Mouse (Mus musculus): ENCODE results near the gene Fscn2.

Gene Fscn2

DNA sequence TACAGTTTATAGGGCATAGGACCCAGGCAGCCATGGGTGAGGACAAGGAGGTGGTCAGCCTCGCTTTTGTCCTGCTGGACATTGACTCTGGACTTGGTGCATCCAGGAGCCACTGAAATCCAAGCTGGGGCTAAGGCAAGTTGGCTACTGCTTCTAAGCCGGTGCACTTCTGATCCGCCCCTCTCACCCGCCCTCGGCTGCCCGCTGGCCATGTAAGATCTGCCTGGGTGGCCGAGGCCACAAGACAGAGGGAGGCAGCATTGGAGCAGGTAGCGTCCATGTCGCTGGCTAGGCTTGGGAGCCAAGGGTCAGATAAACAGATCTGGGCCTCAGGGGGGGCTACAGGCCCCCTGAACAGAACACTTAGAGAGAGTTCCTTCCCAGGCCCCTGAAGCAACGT, at the start of gene Fscn2:
Gene Fscn2, plus strand, starts transcription at position 240 of the 400 bp plus-strand sequence.
- no peak for DNase-seq

DNA sequence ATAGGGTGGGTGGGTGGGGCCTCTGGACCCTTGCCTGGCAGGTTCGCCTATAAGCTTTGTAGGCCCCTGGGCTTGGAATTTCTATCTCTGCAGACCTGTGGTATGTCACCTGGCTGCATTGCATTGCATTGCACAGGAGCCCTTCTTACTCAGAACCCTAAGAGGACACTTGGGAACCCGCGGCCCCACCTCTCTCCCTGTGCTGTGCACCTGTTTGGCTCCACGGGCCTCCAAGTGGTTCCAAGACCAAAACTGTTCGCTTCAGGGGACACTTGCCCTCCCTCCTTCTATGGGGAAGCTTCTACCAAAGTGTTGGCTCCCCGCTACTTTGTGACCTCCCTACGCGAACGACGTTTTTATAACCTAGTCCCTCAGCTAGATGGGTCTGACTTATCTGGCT, 49.8 kb upstream of the Fscn2 start:
- DNase-seq = peak; percentile 30 to 38

DNA sequence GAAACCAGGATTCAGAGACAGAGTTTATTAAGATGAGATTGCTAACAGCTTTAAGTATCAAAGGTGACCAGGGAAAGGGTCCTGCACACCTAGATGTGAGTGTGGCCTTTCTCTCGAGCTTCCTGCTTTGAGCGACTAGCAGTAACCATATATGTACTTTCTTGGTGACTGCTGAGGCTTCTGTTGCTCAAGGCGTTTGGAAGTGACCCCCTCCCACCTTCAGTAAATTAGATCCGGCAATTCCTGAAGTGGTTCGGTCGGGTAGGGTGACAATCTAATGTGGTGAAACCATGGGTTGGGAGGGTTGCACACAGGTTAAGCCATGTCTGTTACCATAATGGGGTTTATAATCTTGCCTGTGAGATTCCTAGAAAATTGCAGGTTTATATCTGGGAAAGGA, 49.3 kb upstream of the Fscn2 start:
- peak in 1 of 2 experiments; percentile 7 for DNase-seq

DNA sequence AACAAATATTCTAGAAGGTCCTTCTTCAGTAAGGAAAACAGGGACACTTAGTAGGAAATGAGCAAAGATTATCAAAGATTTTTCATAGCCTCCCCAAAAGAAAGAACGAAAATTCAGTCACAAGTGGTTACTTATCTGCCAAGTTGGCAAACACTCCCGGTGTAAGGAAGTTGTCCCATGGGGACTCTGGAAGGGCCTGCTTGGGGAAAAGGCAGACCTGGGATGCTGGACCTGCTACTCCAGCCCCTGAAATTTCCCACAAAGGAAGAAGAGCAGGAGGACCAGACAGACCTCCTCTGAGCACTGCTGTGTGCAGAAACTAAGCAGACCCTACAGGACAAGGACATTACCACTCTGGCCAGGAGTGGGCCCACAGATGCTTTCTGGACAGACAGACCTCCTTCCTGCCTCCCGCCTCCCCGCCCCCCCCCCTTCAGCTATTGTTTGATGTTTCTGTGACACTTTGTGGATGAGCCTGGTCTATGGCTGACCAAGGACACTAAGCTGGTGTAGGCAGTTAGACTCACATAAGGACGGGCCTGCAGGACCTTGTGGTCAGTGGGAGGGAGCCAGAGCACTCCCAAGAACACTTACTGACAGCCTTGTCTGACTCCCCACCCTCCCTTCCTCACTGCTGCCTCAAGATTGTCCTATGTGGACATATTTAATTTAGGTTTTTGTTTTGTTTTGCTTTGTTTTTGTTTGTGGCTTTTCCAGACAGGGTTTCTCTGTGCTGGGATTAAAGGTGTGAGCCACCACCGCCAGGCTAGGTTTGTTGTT, 47.2 kb upstream of the Fscn2 start:
- peak in 1 of 2 experiments; percentile 11 for DNase-seq

DNA sequence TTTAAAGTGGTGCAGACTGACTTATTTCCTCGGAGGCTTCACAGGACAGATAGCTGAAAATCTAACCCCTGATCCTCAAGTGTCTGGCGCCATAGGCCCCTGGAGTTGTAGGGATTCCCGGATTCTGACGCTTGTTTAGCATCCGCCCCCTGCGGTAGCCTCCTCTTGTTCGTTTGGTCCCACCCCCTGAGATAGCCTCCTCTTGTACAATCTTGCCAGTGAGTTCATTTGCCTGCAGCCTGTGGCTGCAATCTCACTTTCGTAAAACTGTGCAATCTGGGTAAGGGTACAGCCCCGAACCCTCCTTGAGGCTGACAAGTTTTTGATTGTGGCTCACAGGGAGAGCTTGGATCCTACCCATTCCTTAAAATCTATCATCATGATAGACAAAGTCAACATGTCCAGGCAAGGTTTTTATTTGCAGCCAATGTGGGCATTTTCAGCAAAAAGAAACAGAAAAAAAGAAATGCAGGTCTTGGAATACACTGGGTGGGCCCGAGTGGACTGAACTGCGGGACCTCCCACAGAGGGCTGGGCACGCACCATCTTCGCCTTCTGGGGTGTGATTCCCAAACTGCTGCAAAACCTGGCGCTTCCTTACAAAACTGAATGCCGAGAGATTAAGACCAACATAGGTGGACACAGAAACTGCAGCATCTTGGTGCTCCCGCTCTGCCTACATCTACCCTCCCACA, 46.5 kb upstream of the Fscn2 start:
- peak; percentile 22 to 56 for DNase-seq

DNA sequence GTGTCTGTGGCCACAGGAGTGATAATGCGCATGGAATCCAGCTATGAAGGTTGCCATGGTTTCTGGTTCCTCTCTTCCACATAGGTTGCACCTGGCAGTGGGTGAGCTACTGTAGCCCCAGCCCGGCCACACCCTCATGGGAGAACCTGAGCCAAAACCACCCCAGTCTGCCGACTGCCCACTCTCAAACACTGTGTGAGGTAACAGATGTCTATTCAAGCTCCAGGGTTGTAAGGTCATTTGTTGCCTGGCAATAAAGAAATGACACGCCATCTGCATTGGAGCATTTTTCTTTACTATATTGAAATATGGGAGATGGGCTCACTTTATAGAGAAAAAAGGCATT, 45.9 kb upstream of the Fscn2 start:
- DNase-seq = no peak

DNA sequence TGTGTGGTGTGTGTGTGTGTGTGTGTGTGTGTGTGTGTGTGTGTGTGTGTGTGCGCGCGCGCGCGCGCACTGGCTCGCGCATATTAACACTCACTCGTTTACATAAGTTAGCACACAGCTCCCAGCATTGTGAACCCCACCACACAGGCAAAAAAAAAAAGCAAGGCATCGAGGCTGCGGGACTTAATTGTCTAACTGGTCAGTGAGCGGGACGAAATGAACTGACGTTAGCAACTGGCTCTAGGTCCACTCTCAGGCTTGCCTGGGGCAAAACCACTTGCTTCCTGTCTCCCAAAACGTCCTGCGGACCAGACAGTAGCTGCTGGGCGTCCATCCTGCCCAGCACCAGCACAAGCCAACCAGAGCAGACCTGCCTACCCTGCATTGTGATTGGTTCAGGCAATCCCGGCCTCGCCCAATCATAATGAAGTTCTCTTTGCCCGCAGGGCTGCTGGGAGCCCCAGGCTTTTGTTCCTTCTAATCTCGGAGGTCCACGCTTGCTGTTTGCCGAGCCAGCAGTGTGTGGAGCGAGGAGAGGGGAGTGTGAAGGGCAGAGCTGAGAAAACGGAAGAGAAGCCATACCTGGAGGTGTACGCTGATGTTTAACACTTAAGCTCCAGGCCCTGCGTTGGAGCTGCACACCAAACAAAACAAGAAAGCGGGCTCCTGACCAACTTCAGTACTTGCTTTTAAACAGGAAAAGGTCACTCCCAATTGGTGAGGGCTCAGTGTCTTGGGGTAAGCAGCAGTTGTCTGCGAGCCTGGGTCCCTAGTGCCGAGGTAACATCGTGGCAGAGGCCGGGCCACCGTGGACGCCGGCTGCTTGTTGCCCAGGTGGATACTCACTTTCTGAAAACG, 45.3 kb upstream of the Fscn2 start:
- peak; percentile 92 to 94 for DNase-seq

DNA sequence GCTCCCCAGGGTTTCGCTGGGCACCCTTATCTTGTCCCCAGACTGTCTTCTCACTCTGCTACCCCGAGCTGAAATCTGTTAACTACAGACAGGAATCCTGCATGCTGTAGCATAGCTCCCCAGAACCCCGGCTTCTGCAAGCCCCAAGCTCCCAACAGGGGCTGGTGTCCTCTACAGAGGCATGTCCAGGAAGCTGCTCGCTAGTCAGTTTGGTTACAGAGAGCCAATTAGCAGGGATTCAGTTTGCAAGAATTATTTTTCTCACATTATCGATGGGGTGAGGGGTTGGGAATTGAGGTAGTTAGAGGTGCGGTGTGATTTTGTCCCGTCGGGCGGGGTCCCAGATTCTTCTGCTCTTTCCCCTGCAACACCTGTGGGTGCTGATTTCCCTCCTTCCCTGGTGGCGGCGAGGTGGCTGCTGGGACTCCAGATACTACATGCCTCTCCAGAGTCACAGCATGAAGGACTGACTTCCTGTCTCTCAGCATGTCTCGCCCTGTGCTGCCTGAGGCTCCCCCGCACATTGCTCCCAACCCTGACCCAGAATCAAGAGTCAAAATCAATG, 44.6 kb upstream of the Fscn2 start:
- DNase-seq = peak in 1 of 2 experiments; percentile 46

DNA sequence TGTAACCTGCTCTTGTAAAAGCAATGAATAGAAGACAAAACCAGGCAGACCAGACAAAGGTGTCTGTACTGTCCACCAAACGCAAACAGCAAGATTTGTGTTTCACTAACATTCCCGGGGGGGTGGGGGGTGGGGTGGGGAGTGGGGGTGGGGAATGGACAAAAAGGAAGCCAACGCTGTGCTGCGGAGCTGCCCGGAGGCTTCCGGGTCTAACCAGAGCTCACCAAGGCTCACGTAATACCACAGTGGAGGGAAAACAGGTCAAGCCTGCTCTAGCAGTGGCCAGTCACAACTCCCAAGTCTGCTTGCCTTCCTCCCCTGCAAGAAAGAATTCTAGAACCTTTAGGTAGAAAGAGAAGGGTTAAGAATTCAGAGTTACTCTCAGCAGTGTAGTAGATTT, 43.9 kb upstream of the Fscn2 start:
- no peak for DNase-seq

DNA sequence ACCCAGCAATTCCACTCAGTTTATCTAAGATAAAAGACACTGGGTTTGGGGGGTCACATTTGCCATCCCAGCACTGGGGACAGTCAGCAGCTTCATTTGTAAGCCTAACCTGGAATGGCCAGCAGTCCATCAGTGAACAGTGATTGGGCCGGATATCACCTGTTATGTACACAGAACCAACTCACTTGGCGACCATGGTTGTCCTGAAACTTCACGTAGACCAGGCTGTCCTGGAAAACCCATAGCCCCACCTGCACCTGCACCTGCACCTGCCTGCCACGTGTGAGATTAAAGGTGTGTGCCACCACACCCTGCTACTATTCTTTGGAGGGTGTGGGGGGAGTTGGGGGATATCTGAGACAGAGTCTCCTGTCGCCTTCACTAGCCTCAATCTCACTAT, 42.0 kb upstream of the Fscn2 start:
- DNase-seq = no peak

DNA sequence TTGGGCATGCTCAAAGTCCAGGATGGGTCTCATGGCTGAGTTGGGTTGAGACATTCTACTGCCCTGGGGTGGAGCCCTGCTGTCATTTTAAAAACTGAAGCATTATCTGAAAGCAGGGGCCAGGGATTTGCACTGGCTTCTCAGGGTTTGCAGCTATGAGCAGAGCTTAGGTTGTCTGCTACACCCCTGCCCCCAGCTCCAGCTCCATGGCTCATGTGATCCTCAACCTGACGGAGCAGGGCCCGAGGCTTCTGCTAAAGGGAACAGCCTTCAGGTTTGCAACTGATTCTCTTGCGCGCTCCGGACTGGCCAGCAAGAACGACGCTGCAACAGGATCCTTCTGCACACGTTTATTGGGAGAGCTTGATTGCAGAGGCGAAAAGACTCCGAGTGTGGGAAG, 41.2 kb upstream of the Fscn2 start:
- DNase-seq = no peak

DNA sequence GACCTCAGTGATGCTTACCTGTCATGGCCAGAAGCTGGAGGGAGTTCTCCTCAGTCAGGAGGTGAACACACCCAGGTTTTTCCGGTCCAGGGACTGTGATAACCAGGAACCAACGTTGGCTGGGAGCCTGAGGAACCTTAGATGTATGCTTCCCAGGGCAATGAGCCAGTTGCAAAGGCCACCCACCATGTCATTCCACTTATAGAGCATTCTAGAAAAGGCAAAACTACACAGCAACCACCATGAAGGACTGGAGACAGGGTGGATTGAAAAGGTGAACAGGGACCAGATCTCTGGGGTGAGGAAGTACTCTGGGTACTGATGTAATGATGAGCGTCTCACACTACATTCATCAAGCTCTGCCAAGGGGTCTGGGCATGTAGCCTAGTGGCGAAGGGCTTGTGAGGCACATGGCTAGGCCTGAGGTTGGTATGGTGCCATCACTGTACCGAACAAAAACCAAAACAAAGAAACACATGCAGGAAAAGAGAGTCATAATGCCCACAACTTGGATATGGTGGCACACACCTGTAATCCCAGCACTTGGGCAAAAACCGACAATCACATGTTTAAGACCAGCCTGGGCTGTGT, 25.8 kb upstream of the Fscn2 start:
- no peak for DNase-seq

DNA sequence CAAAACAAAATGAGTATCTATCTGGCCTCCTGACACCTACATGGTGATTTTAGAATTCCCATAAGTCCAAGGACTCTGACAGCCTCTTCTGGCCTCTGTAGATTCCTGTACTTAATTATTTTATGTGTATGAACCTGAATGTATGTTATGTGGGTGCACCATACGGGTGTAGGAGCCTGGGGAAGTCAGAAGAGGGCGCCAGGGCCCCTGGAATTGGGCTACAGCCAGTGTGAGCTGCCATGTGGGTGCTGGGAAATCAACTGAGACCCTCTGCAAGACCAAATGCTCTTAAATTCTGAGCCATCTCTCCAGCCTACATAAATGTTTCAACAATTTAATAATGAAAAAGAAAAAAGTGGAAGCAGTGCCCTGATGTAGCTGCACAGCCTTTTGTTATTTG, 23.9 kb upstream of the Fscn2 start:
- no peak for DNase-seq

DNA sequence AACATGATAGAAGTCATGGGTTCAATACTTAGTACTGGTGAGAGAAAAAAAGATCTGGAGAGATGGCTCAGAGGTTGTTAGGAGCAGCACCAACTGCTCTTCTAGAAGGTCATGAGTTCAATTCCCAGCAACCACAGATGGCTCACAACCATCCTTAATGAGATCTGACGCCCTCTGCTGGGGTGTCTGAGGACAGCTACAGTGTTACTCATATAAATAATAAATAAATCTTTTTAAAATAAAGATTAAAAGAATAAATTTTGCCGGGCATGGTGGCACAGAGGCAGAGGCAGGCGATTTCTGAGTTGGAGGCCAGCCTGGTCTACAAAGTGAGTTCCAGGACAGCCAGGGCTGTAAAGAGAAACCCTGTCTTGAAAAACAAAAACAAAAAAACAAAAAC, 22.5 kb upstream of the Fscn2 start:
- no peak for DNase-seq

DNA sequence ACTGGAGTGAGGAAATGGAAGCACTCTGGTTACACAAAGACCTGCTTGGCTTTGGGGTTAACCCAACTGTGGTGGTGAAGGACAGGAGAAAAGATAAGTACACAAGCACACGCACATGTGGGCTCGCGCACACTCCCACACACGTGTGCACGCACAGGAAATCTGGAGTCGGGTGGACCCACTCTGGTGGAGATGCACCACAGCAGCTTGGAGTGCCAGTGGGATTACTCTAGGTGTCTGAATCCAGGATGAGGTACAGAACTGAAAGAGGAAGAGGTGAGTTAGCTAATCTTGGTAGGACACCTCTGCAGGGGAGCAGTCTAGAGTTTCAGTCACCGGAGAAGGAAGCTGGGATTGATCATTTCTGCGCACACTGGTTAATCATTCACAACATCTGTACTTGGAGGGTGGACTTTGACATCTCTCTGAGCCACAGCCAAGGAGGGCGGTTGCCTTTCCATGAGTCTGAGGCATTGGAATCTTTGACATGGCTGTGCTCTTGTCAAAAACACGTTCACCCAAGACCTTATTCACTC, 21.3 kb upstream of the Fscn2 start:
- DNase-seq = no peak

DNA sequence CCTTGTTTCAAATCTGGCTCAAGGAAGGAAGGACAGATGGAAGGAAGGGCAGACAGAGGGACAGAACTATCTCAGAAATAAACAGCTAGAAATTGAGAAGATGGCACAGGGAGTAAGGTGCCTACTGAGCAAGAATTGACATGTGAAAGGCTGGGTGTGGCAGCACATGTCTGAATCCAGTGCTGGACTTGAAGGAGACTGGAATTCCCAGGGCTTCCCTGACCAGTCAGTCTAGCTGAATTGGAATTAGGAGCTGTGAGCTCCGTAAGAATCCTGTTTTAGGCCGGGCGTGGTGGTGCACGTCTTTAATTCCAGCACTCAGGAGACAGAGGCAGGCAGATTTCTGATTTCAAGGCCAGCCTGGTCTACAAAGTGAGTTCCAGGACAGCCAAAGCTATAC, 19.7 kb upstream of the Fscn2 start:
- DNase-seq = no peak

DNA sequence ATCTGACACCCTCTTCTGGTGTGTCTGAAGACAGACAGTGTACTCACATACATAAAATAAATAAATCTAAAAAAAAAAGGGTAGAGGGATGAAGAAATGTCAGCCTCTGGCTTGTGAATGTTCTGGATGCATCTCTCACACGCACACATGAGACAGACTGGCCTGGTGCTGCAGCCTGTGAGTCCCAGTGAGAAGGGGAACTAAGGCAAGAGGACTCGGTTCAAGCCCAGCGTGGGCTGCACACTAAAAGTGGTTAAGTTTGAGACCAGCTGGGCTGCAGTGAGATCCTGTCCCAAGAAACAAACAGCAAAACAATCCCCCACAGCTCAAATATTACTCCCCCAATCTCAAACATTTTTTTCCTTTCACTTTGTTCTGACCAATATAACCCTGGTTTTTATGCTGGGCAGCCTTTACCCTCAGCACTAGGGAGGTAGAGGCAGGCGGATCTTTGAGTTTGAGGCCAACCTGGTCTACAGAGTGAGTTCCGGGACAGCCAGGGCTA, 18.6 kb upstream of the Fscn2 start:
- DNase-seq = no peak

DNA sequence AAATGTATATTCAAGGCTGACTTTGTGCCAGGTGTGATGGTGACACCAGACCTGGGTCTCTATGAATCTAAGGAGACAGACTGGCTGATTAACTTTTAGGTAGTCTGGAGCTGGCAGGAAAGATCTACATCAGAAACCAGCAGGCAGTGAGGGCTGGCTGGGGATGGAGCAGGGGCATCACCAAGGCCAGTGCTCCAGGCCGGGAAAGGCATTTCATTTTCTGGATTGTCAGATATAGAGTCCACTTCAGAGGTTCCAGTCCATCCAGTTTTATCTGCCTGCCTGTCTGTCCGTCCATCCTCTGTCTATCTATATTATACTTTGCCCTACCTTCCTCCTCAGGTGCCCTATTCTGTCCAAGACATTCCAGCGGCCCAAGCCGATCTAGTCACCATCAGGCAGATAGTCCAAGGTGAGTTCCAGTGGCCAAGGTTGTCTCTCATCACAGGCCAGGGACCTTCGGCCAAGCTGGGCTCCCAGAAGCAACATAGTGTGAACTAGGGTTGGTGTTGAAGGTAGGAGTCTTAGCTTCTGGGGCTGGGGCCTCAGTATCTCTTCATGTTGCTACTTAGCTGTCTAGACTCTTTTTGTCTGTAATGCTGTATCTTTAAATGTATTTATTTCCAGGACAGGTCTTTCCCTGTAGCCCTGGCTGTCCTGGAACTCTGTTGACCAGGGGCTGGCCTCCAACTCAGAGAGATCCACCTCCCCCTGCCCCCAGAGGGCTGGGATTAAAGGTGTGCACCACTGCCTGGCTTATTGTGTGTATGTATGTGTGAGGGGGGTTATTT, 17.6 kb upstream of the Fscn2 start:
- DNase-seq = no peak

DNA sequence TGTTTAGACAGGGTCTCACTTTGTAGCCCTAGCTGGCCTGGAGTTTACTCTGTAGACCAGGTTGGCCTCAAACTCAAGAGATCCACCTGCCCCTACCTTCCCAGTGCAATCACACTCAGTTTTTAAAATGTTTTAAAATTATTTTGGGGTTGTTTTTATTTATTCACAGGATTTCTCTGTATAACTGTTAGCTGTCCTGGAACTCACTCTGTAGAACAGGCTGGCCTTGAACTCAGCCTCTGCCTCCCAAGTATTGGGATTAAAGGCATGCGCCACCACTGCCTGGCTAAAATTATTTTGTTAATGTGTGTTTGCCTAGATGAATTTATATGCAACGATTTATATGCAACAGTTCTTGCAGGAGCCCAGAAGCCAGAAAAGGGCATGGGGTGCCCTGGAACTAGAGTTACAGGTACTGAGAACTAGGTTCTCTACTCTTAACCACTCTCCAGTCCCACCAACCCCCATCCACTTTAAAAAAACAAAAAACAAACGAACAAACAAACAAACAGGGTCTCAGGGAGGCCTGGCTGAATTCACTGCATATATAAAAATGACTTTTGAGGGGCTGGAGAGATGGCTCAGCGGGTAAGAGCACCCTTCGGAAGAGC, 16.9 kb upstream of the Fscn2 start:
- no peak for DNase-seq

DNA sequence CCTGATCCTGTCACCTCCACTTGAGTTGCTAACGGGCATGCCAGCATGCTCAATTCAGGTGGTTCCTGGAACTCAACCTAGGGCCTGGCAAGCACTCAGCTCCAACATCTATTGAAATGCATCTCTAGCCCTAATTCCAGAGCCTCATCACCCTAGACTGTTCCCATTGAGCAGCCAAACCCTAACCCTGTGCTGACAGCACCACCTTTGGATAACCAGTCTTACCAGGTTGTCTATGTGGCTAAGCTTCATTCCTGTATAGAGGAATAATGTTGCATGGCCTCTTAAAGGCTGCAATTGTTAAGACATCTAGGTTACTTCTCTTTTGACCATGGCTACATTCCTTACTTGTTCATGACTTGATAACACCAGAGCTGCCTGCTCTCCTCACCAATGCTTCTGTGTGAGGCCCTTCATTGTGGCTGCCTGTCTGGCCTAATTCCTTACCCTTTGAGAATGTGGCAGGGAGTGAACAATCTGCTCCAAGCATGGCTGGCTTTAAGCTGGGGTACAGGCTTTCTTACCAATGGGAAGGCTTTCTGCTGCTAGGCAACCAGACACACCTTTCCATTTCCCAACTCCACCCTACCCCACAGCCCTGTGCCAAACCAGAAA, 16.2 kb upstream of the Fscn2 start:
- peak; percentile 11 to 14 for DNase-seq
